Mouse (Mus musculus): ENCODE results near the gene Ttc1. TPM values are rescaled to one million over a fixed set of nuclear protein-coding genes. Genes with fewer than 3 reads are reported as not detected.
A peak's percentile ranks its signal among the peaks of the same experiment; 100 is the strongest.

The Ttc1 gene
- polyA plus RNA-seq, 1 experiment from 2014 or later: 33.4 TPM

DNA sequence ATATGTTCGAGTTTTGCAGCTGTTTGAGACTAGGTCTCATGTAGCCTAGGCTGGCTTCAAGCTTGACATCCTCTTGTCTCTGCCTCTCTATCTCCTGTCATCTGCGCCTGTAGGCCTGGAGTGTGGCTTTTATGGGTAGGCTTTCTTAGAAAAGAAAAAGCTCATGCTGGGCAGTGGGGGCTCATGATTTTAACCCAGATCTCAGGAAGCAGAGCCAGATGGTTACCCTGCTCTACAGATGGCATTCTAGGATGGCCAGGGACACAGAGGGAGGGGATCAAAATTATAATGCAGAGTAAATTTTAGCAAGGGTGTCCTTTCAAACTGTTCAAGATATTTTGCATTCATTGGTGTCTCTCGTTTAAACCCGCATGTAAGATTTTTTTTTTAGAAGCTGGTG is 35.6 kb downstream of the Ttc1 start:
- no peak overlapping the region for H3K4me3 ChIP-seq (ENCODE audit: low read depth, low read length)
- no peak for ATAC-seq
- H3K9me3 ChIP-seq (ENCODE audit: low read length): no peaks in the 10 kb centered on the region
- no peak overlapping the region for H3K9ac ChIP-seq (replicated peaks)
- DNase-seq: no peak
- TF ChIP-seq EP300 (IDR thresholded peaks at IDR 0.05; ENCODE audit: low read depth) (no peak), CTCF (IDR thresholded peaks at IDR 0.05; ENCODE audit: low read depth) (no peak)
- no peaks in the 10 kb centered on the region for H3K4me1 ChIP-seq (ENCODE audit: insufficient read depth)
- WGBS (ENCODE audit: insufficient replicate concordance): 82% methylated on average over 4 of the region's 4 CpGs
- H3K36me3 ChIP-seq (replicated peaks; ENCODE audit: insufficient read depth, low read length): peaks cover 12% of the 10 kb centered on the region
- no peak overlapping the region for H3K4me2 ChIP-seq (ENCODE audit: low read depth, low read length)
- H3K27me3 ChIP-seq (ENCODE audit: insufficient read depth, low read length): no peaks in the 10 kb centered on the region
- no peak overlapping the region for H3K27ac ChIP-seq (ENCODE audit: low read depth)

DNA sequence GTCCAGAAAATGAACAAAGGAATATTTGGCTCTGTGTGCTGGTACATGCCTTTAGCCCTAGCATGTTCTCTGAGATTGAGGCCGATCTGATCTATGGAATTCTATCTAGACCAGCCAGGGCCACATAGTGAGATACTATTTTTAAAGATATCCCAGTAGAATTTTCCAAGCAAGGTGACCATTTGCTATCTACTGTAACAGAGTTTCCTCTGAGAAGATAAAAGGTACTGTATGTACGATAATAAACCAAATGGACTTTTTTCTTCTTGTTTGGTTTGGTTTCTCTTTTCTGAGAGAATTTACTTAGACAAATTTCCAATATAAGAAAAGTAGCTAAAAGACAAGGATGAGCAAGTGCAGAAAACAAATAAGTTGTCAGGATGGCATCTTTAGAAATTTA is 39.4 kb downstream of the Ttc1 start:
- Histone ChIP-seq H3K9ac (replicated peaks) (no peak overlapping the region), H3K36me3 (replicated peaks; ENCODE audit: insufficient read depth, low read length) (peaks cover 19% of the 10 kb centered on the region), H3K9me3 (ENCODE audit: low read length) (no peaks in the 10 kb centered on the region), H3K27me3 (ENCODE audit: insufficient read depth, low read length) (no peaks in the 10 kb centered on the region), H3K27ac (ENCODE audit: low read depth) (no peak overlapping the region), H3K4me3 (ENCODE audit: low read depth, low read length) (no peak overlapping the region), H3K4me1 (ENCODE audit: insufficient read depth) (no peaks in the 10 kb centered on the region), H3K4me2 (ENCODE audit: low read depth, low read length) (no peak overlapping the region)
- TF ChIP-seq CTCF (IDR thresholded peaks at IDR 0.05; ENCODE audit: low read depth) (no peak), EP300 (IDR thresholded peaks at IDR 0.05; ENCODE audit: low read depth) (no peak)
- 67% methylated on average over 2 of the region's 2 CpGs for WGBS (ENCODE audit: insufficient replicate concordance)
- no peak for DNase-seq
- no peak for ATAC-seq

GRCm38 (mm10) chr11:43705751-43706150 is 42.1 kb downstream of the Ttc1 start:
- Histone ChIP-seq H3K27ac (ENCODE audit: low read depth) (no peak overlapping the region), H3K9ac (replicated peaks) (no peak overlapping the region), H3K27me3 (ENCODE audit: insufficient read depth, low read length) (no peaks in the 10 kb centered on the region), H3K4me3 (ENCODE audit: low read depth, low read length) (no peak overlapping the region), H3K4me2 (ENCODE audit: low read depth, low read length) (no peak overlapping the region), H3K9me3 (ENCODE audit: low read length) (no peaks in the 10 kb centered on the region), H3K4me1 (ENCODE audit: insufficient read depth) (no peaks in the 10 kb centered on the region; the same call in 1 of the 2 replicates), H3K36me3 (replicated peaks; ENCODE audit: insufficient read depth, low read length) (peaks cover 21% of the 10 kb centered on the region)
- WGBS (ENCODE audit: insufficient replicate concordance): 89% methylated on average over 10 of the region's 10 CpGs
- DNase-seq (no peak), ATAC-seq (no peak)
- TF ChIP-seq EP300 (IDR thresholded peaks at IDR 0.05; ENCODE audit: low read depth): no peak
- no peak for TF ChIP-seq CTCF (IDR thresholded peaks at IDR 0.05; ENCODE audit: low read depth)

DNA sequence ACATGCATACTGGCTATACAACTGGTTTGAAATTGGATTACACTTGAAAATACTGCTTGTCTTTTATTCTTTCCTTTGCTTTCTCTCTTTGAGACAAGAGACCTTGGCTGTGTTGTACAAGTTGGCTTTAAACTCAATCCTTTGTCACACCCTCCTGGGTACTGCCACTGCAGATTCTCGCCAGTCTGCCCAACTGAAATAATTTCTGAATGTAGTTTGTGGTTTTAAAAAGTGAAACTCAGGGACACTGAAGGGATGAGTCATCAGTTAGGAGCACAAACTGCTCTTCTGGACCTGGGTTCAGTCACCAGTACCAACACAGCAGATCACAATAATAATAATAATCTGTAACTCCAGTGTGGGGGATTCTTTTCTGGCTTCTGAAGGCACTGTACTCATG is 44.3 kb downstream of the Ttc1 start:
- H3K27me3 ChIP-seq (ENCODE audit: insufficient read depth, low read length): no peaks in the 10 kb centered on the region
- peaks cover 21% of the 10 kb centered on the region for H3K36me3 ChIP-seq (replicated peaks; ENCODE audit: insufficient read depth, low read length)
- no peak for DNase-seq
- no peak for TF ChIP-seq EP300 (IDR thresholded peaks at IDR 0.05; ENCODE audit: low read depth)
- no peak for TF ChIP-seq CTCF (IDR thresholded peaks at IDR 0.05; ENCODE audit: low read depth)
- no peak overlapping the region for H3K27ac ChIP-seq (ENCODE audit: low read depth)
- WGBS (ENCODE audit: insufficient replicate concordance): 56% methylated on average over 1 of the region's 1 CpGs
- H3K9ac ChIP-seq (replicated peaks): no peak overlapping the region
- no peak overlapping the region for H3K4me2 ChIP-seq (ENCODE audit: low read depth, low read length)
- no peaks in the 10 kb centered on the region for H3K9me3 ChIP-seq (ENCODE audit: low read length)
- no peak overlapping the region for H3K4me3 ChIP-seq (ENCODE audit: low read depth, low read length)
- peaks cover 2% of the 10 kb centered on the region; the same call in 1 of the 2 replicates for H3K4me1 ChIP-seq (ENCODE audit: insufficient read depth)
- no peak for ATAC-seq

- no peak for TF ChIP-seq EP300 (IDR thresholded peaks at IDR 0.05; ENCODE audit: low read depth)
- TF ChIP-seq CTCF (IDR thresholded peaks at IDR 0.05; ENCODE audit: low read depth): no peak
- no peak overlapping the region for H3K4me2 ChIP-seq (ENCODE audit: low read depth, low read length)
- H3K27me3 ChIP-seq (ENCODE audit: insufficient read depth, low read length): no peaks in the 10 kb centered on the region
- no peaks in the 10 kb centered on the region for H3K9me3 ChIP-seq (ENCODE audit: low read length)
- no peak overlapping the region for H3K9ac ChIP-seq (replicated peaks)
- H3K4me1 ChIP-seq (ENCODE audit: insufficient read depth): peaks cover 2% of the 10 kb centered on the region; the same call in 1 of the 2 replicates
- H3K4me3 ChIP-seq (ENCODE audit: low read depth, low read length): no peak overlapping the region
- peaks cover 25% of the 10 kb centered on the region for H3K36me3 ChIP-seq (replicated peaks; ENCODE audit: insufficient read depth, low read length)
- WGBS (ENCODE audit: insufficient replicate concordance): 64% methylated on average over 3 of the region's 3 CpGs
- DNase-seq (peak; percentile 32), ATAC-seq (peak; percentile 93)
- peak overlapping the region; percentile 60 for H3K27ac ChIP-seq (ENCODE audit: low read depth)
Measured at GRCm38 (mm10) chr11:43700291-43700690, 47.5 kb downstream of the Ttc1 start.

DNA sequence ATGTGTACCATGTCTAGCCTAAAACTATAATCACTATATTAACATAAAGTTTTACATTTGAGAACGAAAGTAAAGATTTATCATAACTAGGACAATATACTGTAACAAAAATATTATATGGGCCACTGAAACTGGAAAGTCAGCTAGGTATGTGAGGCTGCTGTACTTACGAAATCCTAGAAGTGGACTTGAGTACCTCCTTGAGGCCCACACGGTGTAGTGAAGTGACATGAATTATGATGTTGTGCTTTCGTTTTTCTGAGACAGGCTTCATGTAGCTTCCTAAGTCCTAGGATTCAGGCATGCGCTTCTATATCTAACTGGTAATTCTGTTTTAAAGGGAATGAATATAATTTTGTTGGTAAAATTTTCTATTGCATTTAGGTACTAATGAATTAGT is 49.2 kb downstream of the Ttc1 start:
- H3K9me3 ChIP-seq (ENCODE audit: low read length): no peaks in the 10 kb centered on the region
- H3K27me3 ChIP-seq (ENCODE audit: insufficient read depth, low read length): no peaks in the 10 kb centered on the region
- TF ChIP-seq EP300 (IDR thresholded peaks at IDR 0.05; ENCODE audit: low read depth): no peak
- no peak for TF ChIP-seq CTCF (IDR thresholded peaks at IDR 0.05; ENCODE audit: low read depth)
- H3K4me1 ChIP-seq (ENCODE audit: insufficient read depth): peaks cover 2% of the 10 kb centered on the region; the same call in 1 of the 2 replicates
- ATAC-seq: no peak
- no peak overlapping the region for H3K4me2 ChIP-seq (ENCODE audit: low read depth, low read length)
- H3K36me3 ChIP-seq (replicated peaks; ENCODE audit: insufficient read depth, low read length): peaks cover 23% of the 10 kb centered on the region; the same call in 1 of the 2 replicates
- no peak overlapping the region for H3K4me3 ChIP-seq (ENCODE audit: low read depth, low read length)
- DNase-seq: no peak
- no peak overlapping the region for H3K27ac ChIP-seq (ENCODE audit: low read depth)
- 72% methylated on average over 5 of the region's 5 CpGs for WGBS (ENCODE audit: insufficient replicate concordance)
- H3K9ac ChIP-seq (replicated peaks): no peak overlapping the region

GRCm38 (mm10) chr11:43696623-43697022 is 51.2 kb downstream of the Ttc1 start:
- DNase-seq (no peak), ATAC-seq (no peak)
- Histone ChIP-seq H3K9me3 (ENCODE audit: low read length) (no peaks in the 10 kb centered on the region), H3K36me3 (replicated peaks; ENCODE audit: insufficient read depth, low read length) (peaks cover 39% of the 10 kb centered on the region), H3K9ac (replicated peaks) (no peak overlapping the region), H3K27me3 (ENCODE audit: insufficient read depth, low read length) (no peaks in the 10 kb centered on the region), H3K4me1 (ENCODE audit: insufficient read depth) (peaks cover 2% of the 10 kb centered on the region; the same call in 1 of the 2 replicates), H3K27ac (ENCODE audit: low read depth) (no peak overlapping the region), H3K4me3 (ENCODE audit: low read depth, low read length) (no peak overlapping the region), H3K4me2 (ENCODE audit: low read depth, low read length) (no peak overlapping the region)
- TF ChIP-seq CTCF (IDR thresholded peaks at IDR 0.05; ENCODE audit: low read depth) (no peak), EP300 (IDR thresholded peaks at IDR 0.05; ENCODE audit: low read depth) (no peak)
- 93% methylated on average over 4 of the region's 4 CpGs for WGBS (ENCODE audit: insufficient replicate concordance)

Measured in liver, postnatal 0 days (tissue).